Mouse (Mus musculus) liver, adult 2 months (tissue): Measurements from ENCODE around the gene Pkp2.

Experiments
- CTCF ChIP-seq: fragments of 200-500 bp; IDR thresholded peaks from 2 replicates; pipeline ENCODE4 v1.5.1; 2011; ENCODE audit warnings: low read depth, low read length, control low read depth
- POLR2A ChIP-seq: fragments of 200-500 bp; IDR thresholded peaks from 2 replicates; pipeline ENCODE4 v1.6.1; 2011; ENCODE audit warnings: low read length, control low read depth; ENCODE audit not compliant: insufficient read depth; ENCODE audit errors: extremely low read depth

DNA sequence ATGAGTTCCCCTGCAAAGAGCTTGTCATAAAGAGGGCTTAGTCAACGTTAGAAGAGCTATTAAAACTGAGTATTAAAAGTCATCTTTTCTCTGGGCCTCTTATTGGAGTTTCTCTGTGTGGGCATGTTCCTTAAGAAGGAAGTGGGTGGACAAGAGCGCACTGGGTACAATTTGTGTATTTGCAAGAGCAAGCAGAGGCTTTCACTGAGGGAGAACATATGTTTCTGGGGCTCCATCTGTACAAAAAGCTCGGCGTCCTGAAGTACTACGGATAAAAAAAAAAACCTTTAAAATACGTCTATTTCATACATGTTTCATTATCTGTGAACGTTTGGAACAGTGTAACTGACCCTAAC lies 417 bp upstream of the Pkp2 start:
- no peak for TF ChIP-seq CTCF
- TF ChIP-seq POLR2A, result no peak
